Mouse (Mus musculus) testis, adult 2 months (tissue): ENCODE measurements around the gene Ston2.

Source experiments
- CTCF ChIP-seq: fragments of 200-500 bp; IDR thresholded peaks from 2 replicates; pipeline ENCODE4 v1.5.1; 2012; ENCODE audit warnings: low read depth, mild to moderate bottlenecking, inconsistent platforms, low read length, moderate library complexity; ENCODE audit not compliant: control insufficient read depth, insufficient read depth, insufficient replicate concordance
- POLR2A ChIP-seq: fragments of 200-500 bp; IDR thresholded peaks from 2 replicates; pipeline ENCODE4 v1.6.1; 2012; ENCODE audit warnings: low read depth, mild to moderate bottlenecking, inconsistent platforms, low read length, moderate library complexity; ENCODE audit not compliant: control insufficient read depth

DNA sequence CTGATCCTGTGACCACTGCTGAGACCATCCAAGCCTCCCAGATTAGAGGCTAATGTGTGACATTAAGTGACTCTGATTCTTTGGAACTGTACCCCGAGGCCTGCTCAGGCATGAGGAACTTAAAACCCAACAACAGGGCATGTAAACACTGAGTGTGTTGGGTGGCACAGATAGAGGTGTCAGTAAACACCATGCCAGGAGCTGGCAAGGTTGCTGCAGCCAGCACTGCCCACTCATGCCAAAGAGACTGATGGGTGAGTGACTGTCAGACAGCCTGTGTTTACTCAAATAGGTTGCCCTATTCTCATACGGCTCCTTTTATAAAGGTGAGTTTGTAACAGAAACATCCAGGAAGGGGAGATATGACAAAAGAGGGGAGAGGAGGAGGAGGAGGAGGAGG lies 19.3 kb downstream of the Ston2 start:
- TF ChIP-seq CTCF: no peak
- TF ChIP-seq POLR2A: no peak
